Mouse (Mus musculus) urinary bladder, postnatal 25 days (tissue): ENCODE results near the gene C2cd5.

Source experiments
- DNase-seq: peaks from one replicate; pipeline ENCODE4 v3.0.0; 2022; ENCODE audit warnings: low spot score

C2cd5 gene

DNA sequence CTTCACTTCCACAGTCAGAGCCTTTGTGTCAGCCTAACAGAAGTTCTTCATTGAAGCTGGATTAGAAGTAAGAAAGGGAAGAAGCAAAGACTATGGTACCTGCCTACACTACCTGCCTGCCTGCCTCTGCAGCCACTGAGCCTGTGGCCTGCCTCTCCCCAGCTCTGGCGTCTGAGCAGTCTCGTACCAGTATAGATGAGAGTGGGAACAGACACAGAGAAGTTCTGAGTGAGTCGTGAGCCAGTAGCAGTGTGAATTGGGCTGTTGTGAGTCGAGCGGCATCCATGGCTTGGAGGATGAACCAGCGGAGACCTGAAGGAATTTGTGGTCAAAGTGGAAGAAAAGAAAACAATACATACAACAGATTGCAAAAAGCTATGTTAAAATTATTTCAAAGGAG is 26.5 kb downstream of the C2cd5 start:
- DNase-seq = no peak

DNA sequence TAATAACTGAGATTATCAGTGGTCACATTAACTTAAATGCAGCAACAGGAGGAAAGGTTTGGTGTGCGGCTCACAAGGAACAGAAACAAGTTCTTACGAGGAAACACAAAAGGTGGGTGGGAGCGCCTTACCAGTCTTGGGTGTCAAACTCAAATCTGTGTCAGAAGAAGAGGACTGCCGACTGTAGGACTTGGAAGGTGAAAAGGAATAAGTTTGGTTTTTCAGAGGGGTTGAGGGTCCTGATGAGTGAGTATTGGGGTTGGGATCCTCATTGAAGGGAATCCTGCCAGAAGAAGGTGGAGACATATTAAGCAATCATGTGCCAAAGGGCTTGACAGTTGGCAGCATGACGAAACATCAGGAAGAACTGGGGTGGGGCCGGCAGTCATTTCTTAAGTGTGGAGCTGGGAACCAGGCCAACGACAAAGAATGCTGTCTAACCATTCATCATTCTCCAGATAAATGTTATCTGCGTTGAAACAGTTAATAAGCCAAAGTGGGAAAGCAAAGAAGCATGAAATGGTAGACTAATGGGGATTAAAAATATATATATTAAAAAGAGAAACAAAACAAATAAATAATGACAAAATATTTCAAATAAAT is 27.4 kb downstream of the C2cd5 start:
- no peak for DNase-seq

DNA sequence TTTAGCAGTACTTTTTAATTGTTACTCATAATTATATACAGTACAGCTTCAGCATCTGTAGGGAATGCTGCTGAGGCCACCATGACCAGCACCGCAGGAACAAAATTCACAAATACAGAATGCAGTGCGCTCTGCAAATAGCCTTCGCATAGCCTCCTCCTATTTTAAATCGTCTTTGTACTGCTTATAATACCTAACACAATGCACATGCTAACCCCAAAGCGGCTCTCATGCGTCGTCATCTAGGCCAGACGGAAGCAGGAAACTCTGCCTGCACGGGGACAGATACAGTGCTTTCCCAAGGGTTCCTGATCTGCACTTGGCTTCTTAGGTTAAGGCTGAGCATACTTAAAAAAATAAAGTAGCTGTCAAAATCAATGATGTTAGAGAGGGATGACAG is 29.2 kb downstream of the C2cd5 start:
- DNase-seq = no peak

DNA sequence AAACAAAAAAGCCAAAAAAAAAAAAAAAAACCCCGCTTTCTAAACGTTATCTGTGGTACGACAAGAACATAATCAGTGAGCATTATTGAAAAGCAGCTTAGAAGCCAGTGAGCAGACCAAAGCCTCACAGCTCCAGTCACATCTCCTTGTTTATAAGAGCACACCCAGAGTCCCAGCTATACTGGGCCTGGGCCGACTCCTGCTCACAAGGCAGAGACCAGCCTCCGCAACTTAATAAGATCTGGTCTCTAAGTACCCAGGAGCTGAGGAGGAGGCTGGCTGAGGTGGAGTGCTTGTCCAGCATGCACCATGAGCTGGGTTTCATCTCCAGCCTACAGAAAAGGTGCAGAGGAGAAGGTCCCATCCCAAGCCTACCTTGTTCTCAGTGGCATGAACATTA is 29.9 kb downstream of the C2cd5 start:
- no peak for DNase-seq

DNA sequence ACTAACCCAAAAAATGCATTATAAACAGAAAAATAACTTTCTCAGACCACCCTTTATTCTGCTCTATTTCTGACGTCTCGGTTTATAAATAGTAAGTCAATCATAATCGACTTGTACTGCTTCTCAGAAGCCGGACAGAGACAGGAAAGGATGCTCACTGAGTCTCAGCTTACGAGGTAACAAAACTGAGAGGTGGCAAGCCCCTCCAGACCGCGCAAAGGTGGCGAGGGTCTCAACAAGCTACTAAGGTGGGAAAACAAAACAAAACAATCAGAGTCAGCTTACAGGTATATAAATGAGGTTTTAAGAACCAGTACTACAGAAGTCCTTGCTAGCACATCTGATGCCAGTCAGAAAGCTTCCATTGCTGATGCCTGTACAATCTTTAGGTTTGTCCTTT is 30.3 kb downstream of the C2cd5 start:
- DNase-seq = no peak

DNA sequence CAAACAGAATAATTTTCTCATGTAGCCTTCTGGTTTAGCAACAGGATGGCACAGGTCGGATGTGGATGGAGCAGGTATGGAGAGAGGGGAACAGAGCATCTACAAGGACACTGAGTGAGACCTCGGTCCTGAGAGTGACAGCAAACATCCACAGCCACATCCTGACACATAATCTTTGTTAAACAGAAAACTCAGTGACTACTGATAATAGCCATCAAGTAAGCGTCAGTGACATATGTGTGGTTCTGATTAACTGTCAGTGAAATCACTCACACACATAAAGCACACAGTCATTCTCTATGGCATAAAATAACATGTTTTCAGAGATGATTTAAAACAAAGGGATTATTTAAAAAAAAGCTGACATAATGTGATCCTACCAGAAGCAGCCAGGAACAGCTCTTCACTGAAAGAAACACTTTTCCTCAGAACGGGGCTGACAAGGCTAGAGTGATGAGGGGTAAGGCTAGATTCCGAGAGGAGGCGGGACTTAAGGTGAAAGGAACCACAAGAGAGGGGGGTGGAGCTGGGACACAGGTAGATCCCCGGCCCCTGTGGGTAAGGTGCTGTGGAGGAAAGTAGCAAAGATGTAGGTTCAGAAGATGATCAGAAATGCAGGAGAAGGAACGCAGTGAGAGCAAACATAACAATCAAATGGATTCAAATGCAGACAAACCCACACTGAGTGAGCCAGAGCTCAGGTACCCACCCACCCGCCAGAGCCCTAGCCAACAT is 31.6 kb downstream of the C2cd5 start:
- no peak for DNase-seq

DNA sequence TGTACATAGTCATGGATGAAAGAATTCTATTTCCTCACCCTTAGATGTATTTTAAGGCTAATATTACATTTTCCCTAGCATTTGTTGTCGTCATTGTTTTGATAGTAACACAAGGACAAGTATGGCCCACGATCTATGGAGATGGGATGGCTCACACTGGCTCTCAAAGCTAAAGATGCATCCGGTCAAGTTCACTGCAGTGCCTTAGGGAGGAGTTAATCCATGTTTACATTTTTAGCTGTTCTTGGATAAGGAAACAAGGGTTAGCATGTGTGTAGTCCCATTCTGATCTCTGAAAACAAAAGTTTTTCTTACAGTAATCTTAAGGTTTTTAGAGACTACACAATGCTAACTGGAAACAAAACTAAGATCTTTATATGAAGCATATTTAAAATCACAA is 32.3 kb downstream of the C2cd5 start:
- no peak for DNase-seq

DNA sequence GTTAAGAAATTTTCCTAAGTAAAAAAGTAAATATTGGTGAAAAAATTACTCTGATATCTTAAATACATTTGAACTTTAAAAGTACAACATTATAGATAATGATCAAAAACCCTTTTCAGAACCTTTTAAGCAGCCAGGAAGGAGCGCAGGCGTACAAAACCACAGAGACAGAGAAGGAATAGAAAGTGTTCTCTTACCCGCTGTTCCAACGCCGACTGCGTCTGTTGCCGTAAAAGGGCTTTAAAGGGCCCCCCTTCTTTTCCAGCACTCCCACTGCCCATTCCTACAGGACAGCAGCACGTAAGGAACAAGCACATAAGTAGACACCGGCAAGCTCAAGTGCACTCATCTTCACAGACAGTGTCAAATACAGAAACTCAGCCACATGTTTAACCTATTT is 33.1 kb downstream of the C2cd5 start:
- DNase-seq = no peak

DNA sequence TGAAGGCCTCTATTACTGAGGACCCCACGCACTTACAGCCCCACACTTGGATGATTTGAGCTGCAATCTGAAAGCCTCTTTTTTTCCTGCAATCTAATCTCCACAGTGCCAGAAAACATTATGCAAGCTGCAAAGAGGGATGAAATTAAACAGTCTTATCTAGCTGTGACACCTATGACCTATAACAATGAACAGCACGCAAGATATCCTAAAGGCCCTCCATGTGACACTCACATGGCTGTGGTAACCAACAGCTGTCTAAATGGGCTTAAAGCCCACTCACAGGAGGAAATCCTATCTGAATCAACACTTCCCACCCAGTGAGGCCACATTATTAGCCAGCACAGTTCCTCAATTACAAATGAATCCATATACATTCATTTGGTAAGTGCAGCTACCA is 35.9 kb downstream of the C2cd5 start:
- no peak for DNase-seq

DNA sequence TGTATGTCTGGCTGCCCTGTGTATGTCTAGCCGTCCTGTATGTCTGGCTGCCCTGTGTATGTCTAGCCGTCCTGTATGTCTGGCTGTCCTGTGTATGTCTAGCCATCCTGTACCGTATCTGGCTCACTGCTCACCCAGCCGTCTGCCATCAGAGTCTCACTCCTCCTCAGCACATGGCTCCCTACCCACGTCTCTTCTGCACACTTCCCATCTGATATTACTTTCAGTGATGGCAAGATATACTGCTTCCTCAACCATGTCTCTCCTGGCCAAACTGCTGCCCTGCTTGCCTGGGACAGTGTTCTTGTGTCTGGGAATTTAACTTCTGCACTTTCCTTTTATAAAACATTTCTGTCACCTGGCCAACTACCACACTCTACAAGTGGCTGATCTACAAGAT is 42.3 kb downstream of the C2cd5 start:
- no peak for DNase-seq

DNA sequence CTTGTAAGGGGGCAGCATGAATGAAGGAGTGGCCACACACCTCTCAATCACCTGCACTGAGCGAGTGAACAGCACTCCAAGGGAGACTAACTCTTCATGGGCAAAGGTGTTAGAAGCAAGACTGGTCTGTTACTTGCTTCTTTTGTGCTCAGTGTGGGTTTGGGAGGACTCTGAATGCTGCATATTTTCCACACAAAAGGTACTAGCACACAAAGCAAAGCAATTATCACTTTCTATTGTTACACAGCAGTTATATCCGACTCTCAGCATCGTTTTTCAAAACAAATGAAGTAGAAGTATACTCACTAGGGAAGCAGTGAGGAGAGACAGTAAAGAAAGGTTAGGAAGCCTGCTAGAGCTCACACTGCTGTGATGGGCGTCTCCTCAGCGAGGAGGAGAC is 48.4 kb downstream of the C2cd5 start:
- no peak for DNase-seq

DNA sequence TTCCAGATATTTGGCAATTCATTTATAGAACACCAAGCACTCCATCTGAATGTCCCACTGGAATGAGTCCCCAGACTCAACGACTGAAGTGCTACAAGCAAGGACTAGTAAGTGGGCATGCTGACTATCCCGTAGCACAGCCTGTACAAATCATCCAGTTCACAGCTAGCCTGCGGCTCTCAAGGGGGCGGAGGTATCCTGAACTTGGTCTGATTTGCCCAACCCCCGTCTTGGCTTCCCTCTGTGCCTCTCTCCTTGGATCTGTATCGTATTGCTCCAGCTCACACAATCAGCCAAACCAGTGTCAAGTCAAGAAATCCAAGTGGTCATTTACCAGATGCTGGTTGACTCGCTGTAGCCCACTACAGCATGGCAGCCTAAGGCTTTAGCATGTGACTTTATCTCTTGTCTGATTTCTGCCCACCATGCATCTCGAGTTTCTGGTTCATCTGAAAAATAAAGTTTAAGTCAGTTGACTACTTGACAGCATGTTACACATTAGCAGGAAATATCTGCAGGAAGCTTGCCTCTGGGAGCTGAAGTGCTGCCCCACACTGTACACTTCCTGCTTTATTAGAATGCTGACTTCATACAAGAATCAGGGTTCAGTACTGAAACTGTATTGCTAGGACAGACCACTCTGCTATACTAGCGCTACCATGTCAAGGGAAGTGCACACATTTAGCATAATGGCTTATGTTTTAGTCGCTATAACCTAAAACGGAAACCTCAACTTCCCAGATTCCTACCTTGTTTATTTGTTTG is 50.0 kb downstream of the C2cd5 start:
- DNase-seq = no peak

DNA sequence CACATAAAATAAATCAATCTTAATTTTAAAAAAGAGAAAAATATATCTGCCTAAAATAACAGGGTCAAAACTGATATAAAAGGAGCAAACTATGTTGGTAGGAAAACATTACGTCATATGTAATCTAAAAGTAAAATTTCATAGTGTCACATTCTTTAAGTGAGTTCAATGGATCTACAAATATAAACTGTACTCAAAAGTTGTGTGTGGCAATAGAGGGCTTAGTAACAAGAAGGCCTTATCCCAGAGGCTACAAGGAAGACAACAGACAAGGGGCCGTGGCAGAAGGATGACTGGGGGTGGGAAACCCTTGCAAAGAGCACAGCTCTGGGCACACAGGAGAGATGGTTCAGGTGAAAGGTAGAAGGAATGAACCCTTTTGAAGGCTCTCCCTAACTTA is 50.8 kb downstream of the C2cd5 start:
- no peak for DNase-seq

DNA sequence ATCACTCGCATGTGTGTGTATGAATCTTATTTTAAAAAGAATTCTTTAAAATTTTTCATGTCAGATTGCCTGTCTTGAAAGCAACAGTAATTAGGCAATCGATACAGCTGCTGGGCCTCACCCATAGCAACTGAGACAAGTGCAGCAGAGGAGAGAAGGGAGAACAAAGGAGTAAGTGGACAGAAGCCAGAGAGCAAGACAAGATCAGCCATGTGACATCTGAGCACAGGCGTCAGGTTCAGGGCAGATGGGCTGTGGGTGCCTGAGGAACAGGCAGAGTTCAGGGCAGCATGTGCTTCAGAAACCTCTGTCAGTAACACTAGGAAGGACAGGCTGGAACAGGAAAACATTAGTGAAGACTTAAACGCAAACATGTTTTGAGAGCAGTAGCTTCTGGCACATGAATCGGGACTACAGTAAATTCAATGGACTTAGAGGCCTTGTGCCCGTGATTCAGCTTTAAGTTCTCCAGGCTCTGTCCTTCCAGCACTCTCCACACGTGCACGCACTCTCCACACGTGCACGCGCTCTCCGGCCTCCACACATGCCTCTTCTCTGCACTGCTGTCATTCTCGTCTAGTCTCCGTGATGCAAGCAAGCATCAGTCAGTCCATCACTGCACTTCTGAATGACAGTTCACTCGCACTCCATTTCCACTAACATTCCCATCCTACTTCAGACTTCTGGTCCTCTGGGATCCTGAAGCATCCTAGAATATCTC is 52.2 kb downstream of the C2cd5 start:
- no peak for DNase-seq

DNA sequence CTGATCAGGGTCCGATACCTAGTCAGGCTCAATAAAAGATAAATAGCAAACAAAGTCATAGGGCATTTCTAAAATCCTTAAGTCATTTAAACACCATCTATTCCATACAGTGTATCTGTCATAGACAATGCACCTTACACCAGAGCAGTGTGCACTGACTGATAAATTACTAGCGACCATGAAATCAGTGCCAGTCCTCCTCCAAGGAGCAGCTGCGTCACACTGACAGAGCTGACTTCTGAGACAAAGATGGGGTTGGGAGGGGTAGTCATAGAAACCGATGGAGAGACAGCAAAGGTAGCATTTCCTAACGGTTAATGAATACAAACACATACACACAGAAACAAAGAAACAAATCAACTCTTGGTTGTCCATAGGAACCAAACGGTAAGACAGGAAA is 58.4 kb downstream of the C2cd5 start:
- DNase-seq = no peak

DNA sequence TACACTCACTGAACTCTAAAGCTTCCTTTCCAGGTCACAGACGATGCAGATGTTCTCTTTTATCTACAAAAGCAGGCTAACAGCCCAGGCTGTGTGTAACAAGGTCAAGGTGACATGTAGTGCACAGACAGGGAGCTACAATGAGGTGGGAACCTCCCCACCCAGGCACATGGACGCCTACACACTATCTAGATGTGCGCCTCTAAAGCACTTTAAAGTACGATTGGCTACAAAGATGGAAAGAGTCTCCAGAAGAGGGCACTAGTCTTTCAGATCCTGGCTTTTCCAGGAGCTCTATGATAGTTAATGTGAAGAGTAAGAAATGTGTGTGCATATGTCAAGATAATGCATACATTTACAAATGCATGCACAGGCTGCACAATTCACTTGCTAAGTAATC is 64.7 kb downstream of the C2cd5 start:
- no peak for DNase-seq

DNA sequence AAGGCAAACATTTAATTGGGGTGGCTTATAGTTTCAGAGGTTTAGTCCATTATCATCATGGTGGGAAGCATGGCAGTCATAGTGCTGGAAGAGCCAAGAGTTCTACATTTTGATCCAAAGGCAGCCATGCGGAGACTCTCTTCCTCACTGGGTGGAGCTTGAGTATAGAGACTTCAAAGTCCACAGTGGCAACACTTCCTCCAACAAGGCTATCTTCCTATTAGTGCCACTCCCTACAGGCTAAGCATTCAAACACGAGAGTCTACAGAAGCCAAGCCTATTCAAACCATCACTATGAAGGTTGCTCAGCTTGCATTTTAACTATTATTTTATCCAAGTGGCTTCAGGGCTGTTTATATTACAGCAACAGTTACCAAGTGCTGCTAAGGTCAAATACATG is 65.4 kb downstream of the C2cd5 start:
- no peak for DNase-seq

DNA sequence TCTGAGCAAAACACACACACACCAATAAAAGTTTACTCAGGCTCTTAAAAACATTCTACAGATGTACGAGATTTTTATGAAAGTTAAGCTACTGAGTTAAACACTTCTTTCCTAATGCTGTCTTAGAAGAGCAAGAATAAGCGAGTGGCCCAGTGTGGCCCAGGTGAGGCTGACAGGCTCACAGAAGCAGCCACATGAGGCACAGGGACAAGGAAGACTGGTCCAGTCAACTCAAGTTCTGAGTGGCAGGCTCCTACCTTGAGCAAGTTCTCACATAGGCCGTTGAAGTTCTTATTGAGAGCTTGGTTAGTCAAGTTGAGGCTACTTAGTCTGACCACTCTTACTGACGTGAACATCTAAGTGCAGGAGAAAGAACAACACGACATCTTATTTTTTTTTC is 69.4 kb downstream of the C2cd5 start:
- no peak for DNase-seq

DNA sequence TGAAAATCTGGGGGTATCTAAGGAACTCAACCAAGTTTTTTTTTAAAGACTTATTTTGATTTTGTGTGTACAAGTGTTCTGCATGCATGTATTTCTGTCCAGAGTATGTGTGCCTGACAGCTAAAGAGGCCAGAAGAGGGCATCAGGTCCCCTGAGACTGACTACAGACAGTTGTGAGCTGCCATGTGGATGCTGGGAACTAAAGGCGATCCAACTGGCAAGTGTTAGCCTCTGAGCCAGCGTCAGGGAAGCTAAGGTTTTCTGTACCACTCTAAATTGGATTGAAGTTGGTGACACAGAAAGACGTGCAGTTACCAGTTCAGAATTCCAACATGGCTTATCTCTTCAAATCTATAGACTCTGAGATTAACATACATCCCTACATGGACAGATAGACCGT is 72.0 kb downstream of the C2cd5 start:
- DNase-seq = no peak

DNA sequence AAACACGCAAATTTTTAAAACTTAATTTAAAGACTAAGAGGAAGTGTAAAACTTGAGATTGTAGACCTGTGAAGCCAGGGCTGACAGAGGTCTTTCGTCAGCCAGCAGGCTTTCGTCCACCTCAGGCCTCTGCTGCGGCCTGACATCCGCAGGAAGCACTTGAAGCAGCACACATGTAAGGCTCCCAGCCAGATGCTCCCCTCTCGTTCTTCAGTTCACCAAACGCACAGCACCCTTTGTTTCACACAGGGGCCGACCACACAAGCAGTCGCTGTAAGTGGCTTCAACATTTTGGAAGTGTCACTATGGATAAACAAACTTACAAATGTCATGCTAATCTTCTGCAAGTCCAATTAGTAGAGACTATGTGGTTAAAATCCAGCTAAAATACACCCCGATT is 72.5 kb downstream of the C2cd5 start:
- DNase-seq = no peak

DNA sequence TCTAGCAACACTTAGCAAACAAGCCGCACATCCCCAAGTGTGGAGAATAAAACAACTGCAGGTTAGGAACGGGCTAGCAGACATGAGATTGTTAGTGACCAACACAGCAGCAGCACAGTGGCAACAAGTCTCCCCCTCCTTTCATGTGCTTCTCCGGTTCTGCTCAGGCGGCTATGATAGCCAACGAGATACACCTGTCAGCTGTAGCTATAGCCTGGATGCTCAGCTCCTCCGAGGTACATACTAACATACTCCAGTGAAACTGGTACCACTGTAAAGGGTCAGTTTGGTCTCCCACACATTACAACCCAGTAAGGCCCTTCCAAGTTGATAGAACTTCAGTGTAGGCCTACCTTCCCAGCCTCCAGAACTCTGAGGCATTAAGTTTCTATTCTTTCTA is 76.2 kb downstream of the C2cd5 start:
- DNase-seq = no peak

DNA sequence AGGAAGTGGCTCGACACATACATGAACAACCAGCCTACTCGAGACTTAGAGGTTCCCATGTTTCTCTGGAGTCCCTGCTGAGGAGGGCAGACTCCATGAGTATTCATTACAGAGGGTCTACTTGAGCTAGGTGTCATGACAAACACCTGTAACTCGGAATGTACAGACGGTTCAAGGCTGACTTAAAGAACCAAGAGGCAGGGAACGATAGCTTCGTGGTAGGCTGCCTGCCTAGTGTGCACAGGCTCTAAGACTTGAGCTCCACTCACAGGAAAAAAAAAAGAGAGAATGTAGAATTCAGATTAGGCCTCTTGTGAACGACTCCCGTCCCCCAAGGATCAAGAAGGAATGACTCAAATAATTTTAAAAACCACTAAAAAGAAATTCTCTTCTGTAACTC is 78.2 kb downstream of the C2cd5 start:
- no peak for DNase-seq

DNA sequence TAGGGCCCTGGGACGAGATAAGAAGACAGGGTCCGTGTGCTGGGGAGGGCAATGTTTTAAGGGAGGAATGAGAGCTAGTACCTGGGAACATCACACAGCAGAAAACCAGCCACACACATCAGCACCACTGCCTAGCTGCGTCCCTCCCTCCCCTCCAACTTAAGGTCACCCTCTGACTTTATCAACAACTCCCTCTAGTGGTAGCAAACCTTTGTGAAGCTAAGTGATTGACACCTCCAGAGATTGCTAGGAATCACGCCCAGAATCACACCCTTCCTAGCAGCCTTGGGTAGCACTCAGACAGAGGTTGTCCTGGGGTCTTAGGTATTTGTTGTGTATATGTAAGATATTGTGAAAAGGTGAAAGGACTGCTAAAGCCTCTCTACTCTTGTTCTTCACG is 79.3 kb downstream of the C2cd5 start:
- DNase-seq = no peak
